Mouse (Mus musculus): Measurements from ENCODE around the gene Hoxa6. TPM values are rescaled to one million over a fixed set of nuclear protein-coding genes. Genes with fewer than 3 reads are reported as not detected.

Hoxa6 gene
- total and polyA plus RNA-seq, 2 experiments, result not detected

- peaks cover 27% of the 10 kb centered on the region; the same call in 1 of the 2 replicates for H3K27me3 ChIP-seq (ENCODE audit: control insufficient read depth, insufficient read depth, low read length)
- no peak for TF ChIP-seq CTCF (IDR thresholded peaks at IDR 0.05; ENCODE audit: low read depth, low read length)
- TF ChIP-seq POLR2A (IDR thresholded peaks at IDR 0.05; ENCODE audit: extremely low read depth, insufficient read depth, low read length), result no peak
- H3K4me3 ChIP-seq (ENCODE audit: insufficient read depth, low read depth, low read length), result no peak overlapping the region
- WGBS, result 59% methylated on average over 1 of the region's 1 CpGs
- H3K9ac ChIP-seq (ENCODE audit: low read depth, low read length), result no peak overlapping the region
- H3K36me3 ChIP-seq (ENCODE audit: control insufficient read depth, insufficient read depth, low read length), result no peaks in the 10 kb centered on the region
- no peak overlapping the region for H3K27ac ChIP-seq (replicated peaks; ENCODE audit: insufficient read depth, low read depth, low read length)
- DNase-seq (ENCODE audit: extremely low read depth, low read depth, low spot score), result no peak
- H3K4me1 ChIP-seq (ENCODE audit: control insufficient read depth, insufficient read depth, low read length), result no peaks in the 10 kb centered on the region; the same call in 1 of the 2 replicates
- H3K79me2 ChIP-seq (ENCODE audit: control insufficient read depth, insufficient read depth, low read length), result no peaks in the 10 kb centered on the region
These were observed 7.3 kb downstream of the Hoxa6 start for GRCm38 (mm10) chr6:52201269-52201668.

GRCm38 (mm10) chr6:52200751-52201250 is 7.7 kb downstream of the Hoxa6 start:
- TF ChIP-seq CTCF (IDR thresholded peaks at IDR 0.05; ENCODE audit: low read depth, low read length) (no peak), POLR2A (IDR thresholded peaks at IDR 0.05; ENCODE audit: extremely low read depth, insufficient read depth, low read length) (no peak)
- no peak overlapping the region for H3K4me3 ChIP-seq (ENCODE audit: insufficient read depth, low read depth, low read length)
- H3K9ac ChIP-seq (ENCODE audit: low read depth, low read length), result no peak overlapping the region
- no peaks in the 10 kb centered on the region for H3K36me3 ChIP-seq (ENCODE audit: control insufficient read depth, insufficient read depth, low read length)
- no peak overlapping the region for H3K27ac ChIP-seq (replicated peaks; ENCODE audit: insufficient read depth, low read depth, low read length)
- WGBS, result 37% methylated on average over 10 of the region's 10 CpGs
- peaks cover 25% of the 10 kb centered on the region; the same call in 1 of the 2 replicates for H3K27me3 ChIP-seq (ENCODE audit: control insufficient read depth, insufficient read depth, low read length)
- no peak for DNase-seq (ENCODE audit: extremely low read depth, low read depth, low spot score)
- H3K79me2 ChIP-seq (ENCODE audit: control insufficient read depth, insufficient read depth, low read length), result no peaks in the 10 kb centered on the region
- H3K4me1 ChIP-seq (ENCODE audit: control insufficient read depth, insufficient read depth, low read length), result no peaks in the 10 kb centered on the region; the same call in 1 of the 2 replicates

- Histone ChIP-seq H3K9ac (ENCODE audit: low read depth, low read length) (no peak overlapping the region), H3K4me3 (ENCODE audit: insufficient read depth, low read depth, low read length) (no peak overlapping the region), H3K27ac (replicated peaks; ENCODE audit: insufficient read depth, low read depth, low read length) (no peak overlapping the region), H3K36me3 (ENCODE audit: control insufficient read depth, insufficient read depth, low read length) (no peaks in the 10 kb centered on the region), H3K27me3 (ENCODE audit: control insufficient read depth, insufficient read depth, low read length) (peaks cover 20% of the 10 kb centered on the region; the same call in 1 of the 2 replicates), H3K79me2 (ENCODE audit: control insufficient read depth, insufficient read depth, low read length) (no peaks in the 10 kb centered on the region), H3K4me1 (ENCODE audit: control insufficient read depth, insufficient read depth, low read length) (no peaks in the 10 kb centered on the region; the same call in 1 of the 2 replicates)
- WGBS, result 28% methylated on average over 30 of the region's 30 CpGs
- DNase-seq (ENCODE audit: extremely low read depth, low read depth, low spot score), result no peak
- TF ChIP-seq POLR2A (IDR thresholded peaks at IDR 0.05; ENCODE audit: extremely low read depth, insufficient read depth, low read length) (no peak), CTCF (IDR thresholded peaks at IDR 0.05; ENCODE audit: low read depth, low read length) (no peak)
These were observed 8.3 kb downstream of the Hoxa6 start for GRCm38 (mm10) chr6:52200073-52200750.

- DNase-seq (ENCODE audit: extremely low read depth, low read depth, low spot score), result peak; percentile 28
- TF ChIP-seq POLR2A (IDR thresholded peaks at IDR 0.05; ENCODE audit: extremely low read depth, insufficient read depth, low read length) (no peak), CTCF (IDR thresholded peaks at IDR 0.05; ENCODE audit: low read depth, low read length) (peak; percentile 46)
These were observed 11.3 kb downstream of the Hoxa6 start for GRCm38 (mm10) chr6:52197271-52197670.

GRCm38 (mm10) chr6:52196811-52197210 is 11.7 kb downstream of the Hoxa6 start:
- TF ChIP-seq CTCF (IDR thresholded peaks at IDR 0.05; ENCODE audit: low read depth, low read length) (no peak), POLR2A (IDR thresholded peaks at IDR 0.05; ENCODE audit: extremely low read depth, insufficient read depth, low read length) (no peak)
- H3K79me2 ChIP-seq (ENCODE audit: control insufficient read depth, insufficient read depth, low read length), result no peaks in the 10 kb centered on the region
- H3K36me3 ChIP-seq (ENCODE audit: control insufficient read depth, insufficient read depth, low read length), result no peaks in the 10 kb centered on the region
- no peak overlapping the region for H3K9ac ChIP-seq (ENCODE audit: low read depth, low read length)
- DNase-seq (ENCODE audit: extremely low read depth, low read depth, low spot score), result no peak
- 10% methylated on average over 9 of the region's 9 CpGs for WGBS
- H3K4me3 ChIP-seq (ENCODE audit: insufficient read depth, low read depth, low read length), result no peak overlapping the region
- no peak overlapping the region for H3K27ac ChIP-seq (replicated peaks; ENCODE audit: insufficient read depth, low read depth, low read length)
- H3K27me3 ChIP-seq (ENCODE audit: control insufficient read depth, insufficient read depth, low read length), result peaks cover 11% of the 10 kb centered on the region; the same call in 1 of the 2 replicates
- H3K4me1 ChIP-seq (ENCODE audit: control insufficient read depth, insufficient read depth, low read length), result no peaks in the 10 kb centered on the region

More at GRCm38 (mm10) chr6:52197271-52197670, 11.3 kb downstream of the Hoxa6 start:
- Histone ChIP-seq H3K4me3 (ENCODE audit: insufficient read depth, low read depth, low read length) (no peak overlapping the region), H3K27ac (replicated peaks; ENCODE audit: insufficient read depth, low read depth, low read length) (no peak overlapping the region), H3K36me3 (ENCODE audit: control insufficient read depth, insufficient read depth, low read length) (no peaks in the 10 kb centered on the region), H3K79me2 (ENCODE audit: control insufficient read depth, insufficient read depth, low read length) (no peaks in the 10 kb centered on the region), H3K9ac (ENCODE audit: low read depth, low read length) (no peak overlapping the region), H3K4me1 (ENCODE audit: control insufficient read depth, insufficient read depth, low read length) (no peaks in the 10 kb centered on the region), H3K27me3 (ENCODE audit: control insufficient read depth, insufficient read depth, low read length) (peaks cover 8% of the 10 kb centered on the region; the same call in 1 of the 2 replicates)
- 10% methylated on average over 10 of the region's 10 CpGs for WGBS

- Histone ChIP-seq H3K79me2 (ENCODE audit: control insufficient read depth, insufficient read depth, low read length) (no peaks in the 10 kb centered on the region), H3K9ac (ENCODE audit: low read depth, low read length) (no peak overlapping the region), H3K4me1 (ENCODE audit: control insufficient read depth, insufficient read depth, low read length) (peaks cover 2% of the 10 kb centered on the region; the same call in 1 of the 2 replicates), H3K36me3 (ENCODE audit: control insufficient read depth, insufficient read depth, low read length) (no peaks in the 10 kb centered on the region), H3K27ac (replicated peaks; ENCODE audit: insufficient read depth, low read depth, low read length) (no peak overlapping the region), H3K27me3 (ENCODE audit: control insufficient read depth, insufficient read depth, low read length) (peaks cover 19% of the 10 kb centered on the region; the same call in 1 of the 2 replicates), H3K4me3 (ENCODE audit: insufficient read depth, low read depth, low read length) (no peak overlapping the region)
- DNase-seq (ENCODE audit: extremely low read depth, low read depth, low spot score), result no peak
- WGBS, result 16% methylated on average over 10 of the region's 10 CpGs
- no peak for TF ChIP-seq POLR2A (IDR thresholded peaks at IDR 0.05; ENCODE audit: extremely low read depth, insufficient read depth, low read length)
- no peak for TF ChIP-seq CTCF (IDR thresholded peaks at IDR 0.05; ENCODE audit: low read depth, low read length)
These were observed 13.8 kb downstream of the Hoxa6 start for GRCm38 (mm10) chr6:52194690-52195089.
